Mouse (Mus musculus): Measurements from ENCODE around the gene Ifng. TPM values are rescaled to one million over a fixed set of nuclear protein-coding genes. Genes with fewer than 3 reads are reported as not detected.

The Ifng gene
- polyA plus RNA-seq, 1 experiment from 2014 or later: not detected

Other genes with a start within 250 kb of the Ifng start
- gene Il22, start 236.1 kb upstream of the Ifng start, polyA plus RNA-seq (2014; fragmentation: Nextera tagmentation; extraction: Ambion mirVana): 0.23 TPM in 1 of 2 replicates, not detected in the other
- 0.10 TPM in 1 of 2 replicates, not detected in the other for gene Gm32717, start 200.3 kb upstream of the Ifng start, polyA plus RNA-seq (2014; fragmentation: Nextera tagmentation; extraction: Ambion mirVana)
- gene Gm32802, start 182.4 kb upstream of the Ifng start, polyA plus RNA-seq (2014; fragmentation: Nextera tagmentation; extraction: Ambion mirVana): 0.10 TPM in 1 of 2 replicates, not detected in the other
- not detected in 2 replicates for gene Iltifb, start 146.0 kb upstream of the Ifng start, polyA plus RNA-seq (2014; fragmentation: Nextera tagmentation; extraction: Ambion mirVana)
- 0.09 TPM in 1 of 2 replicates, not detected in the other for gene Gm9040, start 114.1 kb upstream of the Ifng start, polyA plus RNA-seq (2014; fragmentation: Nextera tagmentation; extraction: Ambion mirVana)
- 0.09 TPM in 1 of 2 replicates, not detected in the other for gene Gm9044, start 108.6 kb upstream of the Ifng start, polyA plus RNA-seq (2014; fragmentation: Nextera tagmentation; extraction: Ambion mirVana)
- not detected in 2 replicates for gene Gm9045, start 103.2 kb upstream of the Ifng start, polyA plus RNA-seq (2014; fragmentation: Nextera tagmentation; extraction: Ambion mirVana)
- not detected in 2 replicates for gene Gm9046, start 97.8 kb upstream of the Ifng start, polyA plus RNA-seq (2014; fragmentation: Nextera tagmentation; extraction: Ambion mirVana)
- not detected in 2 replicates for gene Gm9048, start 92.4 kb upstream of the Ifng start, polyA plus RNA-seq (2014; fragmentation: Nextera tagmentation; extraction: Ambion mirVana)
- not detected in 2 replicates for gene Gm9049, start 86.9 kb upstream of the Ifng start, polyA plus RNA-seq (2014; fragmentation: Nextera tagmentation; extraction: Ambion mirVana)